Mouse (Mus musculus) layer of hippocampus, adult 6 months (tissue): ENCODE data around the gene Olfr117. TPM values are rescaled to one million over a fixed set of nuclear protein-coding genes. Genes with fewer than 3 reads are reported as not detected.

Experiments
- long read RNA-seq, 2 experiments: library from polyadenylated mRNA; unstranded; transcript quantifications; one replicate each; pipeline ENCODE4 v2.0.0; 2019 to 2020
- polyA plus RNA-seq: library from polyadenylated mRNA; unstranded; fragments of <200 nt; fragmentation: Nextera tagmentation; gene quantifications from 2 replicates; pipeline ENCODE4 v1.2.3, GENCODE M21; 2021

Olfr117 gene
- not detected in 2 replicates for polyA plus RNA-seq
- long read RNA-seq, experiment 1 = 0 reads
- long read RNA-seq, experiment 2 = 0 reads

DNA sequence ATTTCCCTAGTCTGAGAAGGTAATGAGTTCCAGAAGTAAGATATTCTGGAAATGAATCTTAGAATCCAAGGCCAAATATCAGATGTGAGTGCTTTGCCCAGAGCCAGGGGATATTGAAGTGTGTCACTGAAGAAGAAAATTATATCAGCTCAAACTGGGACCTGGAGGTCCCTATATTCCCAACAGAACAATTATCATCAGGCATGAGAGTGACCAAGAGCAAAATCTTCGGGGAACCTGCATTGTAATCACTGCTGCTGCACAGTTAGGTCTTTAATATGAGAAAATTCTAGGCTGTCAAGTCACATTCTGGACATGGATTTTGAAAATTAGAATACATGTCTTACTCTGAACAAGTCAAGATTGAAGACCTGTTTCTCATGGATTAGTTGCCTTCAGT, at the start of gene Olfr117:
Gene Olfr117 (minus strand): TSS at position 101 of the 400 bp plus-strand sequence.

GRCm38 (mm10) chr17:37696264-37696663, 32.7 kb upstream of the Olfr117 start, which contains the start of gene Olfr119:
Gene Olfr119, plus strand, starts transcription at chr17:37696564.

GRCm38 (mm10) chr17:37666688-37667087, 3.1 kb upstream of the Olfr117 start, which contains the start of gene Olfr118:
Gene Olfr118, plus strand, starts transcription at chr17:37666988.

GRCm38 (mm10) chr17:37627009-37627408, 36.6 kb downstream of the Olfr117 start, which contains the start of the genes Olfr115 and Olfr116:
Gene Olfr115, minus strand, starts transcription at chr17:37627109.
Gene Olfr116, minus strand, starts transcription at chr17:37627199.

Other genes starting within 250 kb of the Olfr117 start
- gene Olfr108, start 218.3 kb downstream of the Olfr117 start, polyA plus RNA-seq = not detected in 2 replicates
- not detected in 2 replicates for gene Olfr109, start 204.9 kb downstream of the Olfr117 start, polyA plus RNA-seq
- gene H2-M2, start 180.2 kb downstream of the Olfr117 start, polyA plus RNA-seq = not detected in 2 replicates
- gene Olfr110, start 171.3 kb downstream of the Olfr117 start, polyA plus RNA-seq = not detected in 2 replicates
- gene Olfr111, start 155.8 kb downstream of the Olfr117 start, polyA plus RNA-seq = not detected in 2 replicates
- not detected in 2 replicates for gene Olfr112, start 94.3 kb downstream of the Olfr117 start, polyA plus RNA-seq
- gene Olfr113, start 86.1 kb downstream of the Olfr117 start, polyA plus RNA-seq = not detected in 2 replicates
- not detected in 2 replicates for gene Olfr114, start 71.0 kb downstream of the Olfr117 start, polyA plus RNA-seq
- gene Olfr115, start 36.7 kb downstream of the Olfr117 start, polyA plus RNA-seq = not detected in 2 replicates
- gene Olfr116, start 36.6 kb downstream of the Olfr117 start, polyA plus RNA-seq = not detected in 2 replicates
- gene Olfr118, start 3.2 kb upstream of the Olfr117 start, polyA plus RNA-seq = not detected in 2 replicates
- not detected in 2 replicates for gene Olfr119, start 32.8 kb upstream of the Olfr117 start, polyA plus RNA-seq
- not detected in 2 replicates for gene Olfr120, start 58.0 kb upstream of the Olfr117 start, polyA plus RNA-seq
- gene Olfr121, start 85.1 kb upstream of the Olfr117 start, polyA plus RNA-seq = not detected in 2 replicates
- not detected in 2 replicates for gene Olfr122, start 104.8 kb upstream of the Olfr117 start, polyA plus RNA-seq
- gene Olfr123, start 129.7 kb upstream of the Olfr117 start, polyA plus RNA-seq = not detected in 2 replicates
- gene Olfr124, start 136.1 kb upstream of the Olfr117 start, polyA plus RNA-seq = not detected in 2 replicates
- gene Olfr125, start 169.2 kb upstream of the Olfr117 start, polyA plus RNA-seq = not detected in 2 replicates
- not detected in 2 replicates for gene Olfr126, start 183.7 kb upstream of the Olfr117 start, polyA plus RNA-seq
- not detected in 2 replicates for gene Olfr127, start 236.7 kb upstream of the Olfr117 start, polyA plus RNA-seq